Mouse (Mus musculus): ENCODE measurements around the gene Usp40. TPM values are rescaled to one million over a fixed set of nuclear protein-coding genes. Genes with fewer than 3 reads are reported as not detected.

The Usp40 gene
- polyA plus RNA-seq (2017; shearing (Covaris generic)), result 12.6 TPM

DNA sequence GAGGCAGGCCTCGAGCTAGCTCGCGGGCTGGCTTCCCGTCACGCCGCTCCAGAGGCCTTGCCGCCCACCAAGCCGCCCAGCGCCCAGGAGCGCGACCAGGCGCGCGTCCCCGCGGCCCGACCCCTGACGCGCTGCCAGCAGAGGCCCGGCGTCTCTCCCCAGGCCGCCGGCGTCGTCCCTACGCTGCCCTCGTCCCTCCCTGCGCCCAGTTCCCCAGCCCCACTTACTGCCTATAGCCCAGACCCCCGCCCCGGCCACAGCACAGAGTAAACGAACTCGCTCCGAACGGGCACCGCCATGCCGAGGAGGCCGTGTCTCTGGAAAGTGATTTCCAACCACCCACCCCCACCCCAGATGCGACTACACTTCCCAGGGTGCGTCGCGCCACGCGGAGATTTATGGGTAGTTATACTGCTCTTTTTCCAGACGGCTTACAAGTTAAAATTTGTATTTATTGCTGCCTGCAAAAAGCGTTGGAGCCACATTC, at the start of gene Usp40:
TSS of gene Usp40 (minus strand) at position 341 of the 487 bp plus-strand sequence.

GRCm38 (mm10) chr1:88055088-88055487, 46.7 kb upstream of the Usp40 start, which contains the start of gene Ugt1a10:
Ugt1a10 (plus strand) TSS chr1:88055388.

Other genes starting within 250 kb of the Usp40 start
- gene Sag, start 204.9 kb downstream of the Usp40 start, polyA plus RNA-seq (2017; shearing (Covaris generic)), result 1.8 TPM
- gene Dgkd, start 155.3 kb downstream of the Usp40 start, polyA plus RNA-seq (2017; shearing (Covaris generic)), result 108 TPM
- gene Ugt1a10, start 46.8 kb upstream of the Usp40 start, polyA plus RNA-seq (2017; shearing (Covaris generic)), result not detected
- not detected for gene Ugt1a9, start 62.2 kb upstream of the Usp40 start, polyA plus RNA-seq (2017; shearing (Covaris generic))
- not detected for gene Ugt1a8, start 79.3 kb upstream of the Usp40 start, polyA plus RNA-seq (2017; shearing (Covaris generic))
- gene Ugt1a7c, start 86.5 kb upstream of the Usp40 start, polyA plus RNA-seq (2017; shearing (Covaris generic)), result not detected
- gene Ugt1a6b, start 94.7 kb upstream of the Usp40 start, polyA plus RNA-seq (2017; shearing (Covaris generic)), result not detected
- 0.52 TPM for gene Ugt1a6a, start 126.3 kb upstream of the Usp40 start, polyA plus RNA-seq (2017; shearing (Covaris generic))
- not detected for gene Ugt1a5, start 157.5 kb upstream of the Usp40 start, polyA plus RNA-seq (2017; shearing (Covaris generic))
- not detected for gene Ugt1a2, start 192.1 kb upstream of the Usp40 start, polyA plus RNA-seq (2017; shearing (Covaris generic))
- gene Dnajb3, start 197.2 kb upstream of the Usp40 start, polyA plus RNA-seq (2017; shearing (Covaris generic)), result not detected
- not detected for gene Ugt1a1, start 203.4 kb upstream of the Usp40 start, polyA plus RNA-seq (2017; shearing (Covaris generic))
- 0.77 TPM for gene Mroh2a, start 218.4 kb upstream of the Usp40 start, polyA plus RNA-seq (2017; shearing (Covaris generic))